Mouse (Mus musculus) layer of hippocampus, adult 8-10 months (tissue): ENCODE measurements around the gene Bcan. TPM values are rescaled to one million over a fixed set of nuclear protein-coding genes. Genes with fewer than 3 reads are reported as not detected.
A peak's percentile ranks its signal among the peaks of the same experiment; 100 is the strongest.

Source experiments
- DNase-seq, 2 experiments: peaks; one replicate each; pipeline ENCODE4 v3.0.0; 2022; ENCODE audit warnings: low spot score in 2 of 2
- total RNA-seq, 4 experiments: library from RNA; stranded (reverse); gene quantifications; 2 replicates each; pipeline ENCODE4 v1.2.4; 2022

The Bcan gene
- total RNA-seq = 100 to 1,000 TPM; 257 to 304 (median 278) TPM

DNA sequence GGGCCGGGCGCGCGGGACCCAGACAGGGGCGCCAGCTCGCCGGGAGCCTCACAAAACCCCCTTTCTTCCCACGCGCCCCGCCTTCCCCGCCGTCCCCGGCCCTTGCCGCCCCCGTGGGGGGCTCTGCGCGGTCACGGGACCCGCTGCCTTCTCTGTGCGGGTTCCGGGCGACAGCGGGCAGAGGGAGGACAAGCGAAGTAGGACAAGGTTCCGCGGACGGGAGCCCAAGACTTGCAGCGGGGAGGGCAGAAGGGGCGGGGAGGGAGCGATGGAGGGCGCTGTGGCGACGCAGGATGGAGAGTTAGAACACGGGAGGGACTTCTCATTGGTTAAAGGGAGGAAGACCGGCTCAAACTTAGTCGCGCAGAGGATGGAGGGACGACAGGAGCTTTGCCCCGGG lies at the start of gene Bcan:
Gene Bcan (minus strand): TSS at position 50 of the 400 bp plus-strand sequence.
- peak; percentile 51 to 54 for DNase-seq

DNA sequence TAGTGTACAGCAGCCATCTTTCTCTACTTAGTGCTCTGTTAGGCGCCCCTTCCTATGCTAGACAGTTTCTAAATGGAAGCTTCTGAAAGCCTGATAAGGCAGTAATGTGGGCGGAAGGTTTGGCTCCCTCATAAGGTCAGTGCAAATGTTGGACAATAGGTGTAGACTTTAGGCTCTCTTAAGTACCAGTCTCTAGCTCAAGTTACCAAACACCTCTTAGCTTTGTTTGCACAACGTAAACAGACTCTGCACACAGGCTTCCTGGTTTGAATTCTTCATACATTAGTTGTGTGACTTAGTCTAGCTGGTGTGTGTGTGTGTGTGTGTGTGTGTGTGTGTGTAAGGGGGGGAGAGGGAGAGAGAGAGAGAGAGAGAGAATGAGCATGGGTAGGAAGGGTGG lies 49.5 kb upstream of the Bcan start:
- no peak for DNase-seq

DNA sequence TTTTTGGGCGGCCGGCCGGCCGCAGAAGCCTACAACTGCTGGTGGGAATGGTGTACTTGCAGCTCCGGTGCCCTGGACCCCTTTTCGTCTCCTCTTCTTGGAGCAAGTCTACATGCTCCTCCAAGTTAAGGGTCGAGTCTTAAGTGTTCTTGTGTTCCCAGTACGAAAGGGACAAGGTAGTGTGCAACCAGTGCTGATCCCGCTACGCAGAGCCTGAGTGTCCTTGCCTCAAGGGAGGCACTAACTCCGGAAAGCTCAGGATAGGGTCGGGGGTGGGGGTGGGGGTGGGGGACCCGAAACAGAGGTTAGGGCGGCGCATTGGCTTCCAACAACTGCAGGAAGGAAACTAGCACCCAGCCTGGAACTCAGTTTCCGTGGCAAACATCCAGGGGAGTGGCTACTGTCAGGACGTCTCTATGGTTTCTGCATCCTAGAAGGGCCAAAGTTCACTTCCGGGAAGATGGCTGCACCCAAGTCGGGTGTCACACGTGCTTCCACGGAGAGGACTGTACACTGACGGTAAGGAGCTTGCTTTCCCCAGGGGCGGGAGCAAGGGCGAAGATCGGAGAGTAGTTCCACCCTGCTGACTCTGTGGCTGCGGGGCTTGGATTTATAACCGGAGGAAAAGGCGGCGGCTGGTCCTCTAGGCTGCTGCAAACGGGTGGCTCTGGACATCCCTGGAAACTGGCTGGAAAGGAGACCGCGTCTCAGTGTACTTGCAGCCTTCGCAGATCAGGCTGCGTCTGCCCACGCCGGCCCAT lies 42.8 kb upstream of the Bcan start, which contains the start of gene Gpatch4:
Gene Gpatch4 (plus strand): TSS at position 448 of the 761 bp plus-strand sequence.
- peak; percentile 81 to 85 for DNase-seq

GRCm38 (mm10) chr3:88035561-88036293 lies 35.7 kb upstream of the Bcan start:
- DNase-seq = no peak

- DNase-seq = no peak
Measured at GRCm38 (mm10) chr3:88033506-88033905, 33.5 kb upstream of the Bcan start.

DNA sequence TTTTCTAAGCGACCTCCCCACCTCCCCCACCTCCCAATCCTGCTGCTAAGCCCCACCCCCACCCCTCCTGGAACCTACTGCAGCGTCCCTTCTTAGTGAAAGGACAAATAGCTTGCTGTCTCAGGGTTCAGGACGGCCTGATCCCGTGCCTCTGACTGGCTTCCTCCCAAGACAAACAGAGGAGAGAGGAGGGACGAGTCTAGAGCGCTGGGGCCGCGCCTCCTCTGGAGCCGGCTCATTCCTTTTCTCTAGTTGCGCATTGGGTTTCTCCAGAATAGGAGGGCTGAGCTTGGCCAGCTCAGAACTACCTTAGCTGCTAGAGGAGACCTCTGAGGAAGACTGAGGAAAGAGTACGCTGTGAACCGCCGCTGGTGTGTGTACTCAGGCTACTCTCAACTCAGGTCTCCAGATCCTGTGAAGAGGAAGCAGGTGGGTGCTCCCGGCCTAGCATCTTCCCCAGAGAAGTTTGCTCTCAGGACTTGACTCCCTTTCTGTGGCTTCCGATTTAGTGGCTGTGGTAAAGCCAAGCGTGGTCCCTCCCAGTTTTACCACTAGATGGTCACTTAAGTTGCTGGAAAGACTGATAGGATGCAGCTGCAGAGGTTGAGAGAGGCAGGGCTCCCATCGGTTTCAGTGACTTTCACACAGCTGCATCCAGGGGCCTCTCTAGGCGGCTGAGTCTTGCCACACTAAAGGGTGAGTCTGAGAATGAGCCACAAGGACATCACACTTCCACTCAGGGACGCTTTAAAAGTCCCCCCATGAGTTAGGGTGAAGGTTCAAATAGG lies 30.8 kb upstream of the Bcan start:
- DNase-seq = peak; percentile 54

DNA sequence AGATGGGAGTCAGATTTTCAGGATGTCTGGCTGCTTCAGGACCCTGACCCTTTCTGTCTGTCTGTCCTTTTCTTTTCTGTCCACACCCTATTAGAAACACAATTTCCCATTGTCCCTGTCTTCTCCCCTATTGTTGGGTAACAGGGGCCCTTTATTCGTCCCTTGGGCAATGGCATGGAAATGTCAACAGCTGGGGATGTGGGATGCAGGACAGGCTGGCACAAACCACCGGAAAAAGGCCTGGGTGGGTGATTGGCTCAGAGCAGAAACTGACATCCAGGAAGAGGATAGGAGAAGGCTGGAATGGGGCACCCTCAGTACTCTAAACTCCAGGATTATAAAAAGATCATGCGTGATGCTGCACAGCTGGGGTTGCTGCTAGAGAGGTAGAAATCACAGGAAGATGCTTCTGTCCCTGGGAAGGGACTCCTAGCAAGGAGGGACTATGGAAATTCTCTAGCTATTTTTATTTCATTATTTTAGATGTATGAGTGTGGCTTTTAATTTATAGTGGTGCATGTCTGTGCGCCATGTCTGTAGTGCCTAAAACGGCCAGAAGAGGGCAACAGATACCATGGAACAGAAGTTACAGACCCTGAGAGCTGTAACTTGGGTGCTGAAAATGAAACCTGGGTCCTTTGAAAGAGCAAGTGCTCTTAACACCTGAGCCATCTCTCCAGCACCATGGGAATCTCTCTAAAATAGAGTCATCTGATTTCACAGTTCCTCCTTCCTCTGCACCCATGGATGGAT lies 27.6 kb upstream of the Bcan start, which contains the start of gene Hapln2:
Gene Hapln2 (minus strand): TSS at position 150 of the 753 bp plus-strand sequence.
- peak; percentile 47 to 50 for DNase-seq

DNA sequence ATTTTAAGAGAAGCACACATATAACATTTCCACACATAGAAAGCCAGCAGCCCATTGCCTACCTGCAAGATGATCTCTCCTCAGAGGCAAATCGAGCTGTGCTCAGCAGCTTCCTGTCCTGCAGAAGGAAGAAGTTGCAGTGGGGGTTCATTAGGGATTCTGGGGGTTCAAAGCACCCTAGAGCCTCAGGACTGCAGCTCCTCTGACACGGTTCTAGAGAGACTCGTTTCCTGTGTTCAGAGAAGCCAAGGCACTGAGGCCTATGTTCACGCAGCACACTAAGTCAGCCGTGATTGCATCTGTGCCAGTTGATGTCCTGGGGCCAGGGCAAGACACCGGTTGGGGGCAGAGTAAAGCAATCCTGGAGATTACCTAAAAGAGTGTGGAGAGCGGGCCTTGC lies 26.8 kb upstream of the Bcan start:
- no peak for DNase-seq

- no peak for DNase-seq
Measured at GRCm38 (mm10) chr3:88023192-88024074, 23.4 kb upstream of the Bcan start.

DNA sequence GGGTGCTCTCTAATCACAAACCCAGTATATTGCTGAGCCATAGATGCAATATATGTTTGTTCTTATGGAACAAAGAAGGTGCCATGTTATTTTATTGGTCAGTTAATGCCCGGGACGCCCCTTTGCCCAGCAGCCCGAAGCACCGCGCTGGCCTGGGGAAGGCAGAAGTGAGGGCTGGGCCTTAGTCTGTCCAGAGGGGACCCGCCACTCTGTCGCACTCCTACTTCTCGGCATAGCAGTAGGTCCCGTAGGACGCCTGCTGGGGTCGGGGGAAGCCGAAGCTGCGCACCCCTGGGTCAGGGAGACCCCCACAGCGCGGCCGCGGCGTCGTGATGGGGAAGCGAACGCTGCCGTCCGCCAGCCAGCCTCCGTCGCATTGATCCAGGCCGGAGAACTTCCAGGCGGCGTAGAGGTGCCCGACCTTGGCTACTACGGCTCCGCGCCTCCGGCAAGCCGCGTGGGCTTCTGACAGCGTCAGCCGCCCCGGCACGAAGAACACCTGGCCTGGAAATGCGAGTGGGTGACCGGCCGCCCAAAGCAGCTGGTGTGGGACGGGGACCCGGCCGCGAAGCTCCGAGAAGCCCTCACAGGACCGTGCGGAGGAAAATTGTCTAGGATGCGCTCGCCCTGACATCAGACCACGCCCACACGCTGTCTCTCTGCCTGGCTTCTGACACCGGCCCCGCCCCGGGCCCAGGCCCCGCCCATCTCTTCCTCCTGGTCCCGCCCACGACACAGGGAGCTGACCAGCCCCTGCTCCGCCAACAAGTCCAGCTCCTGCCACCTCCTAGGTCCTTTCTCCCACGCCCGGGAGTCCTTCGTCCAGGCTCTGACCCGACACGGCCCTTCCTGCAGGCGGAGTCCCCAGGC lies 22.5 kb upstream of the Bcan start:
- peak; percentile 79 to 82 for DNase-seq

GRCm38 (mm10) chr3:88010634-88011265 lies 10.7 kb upstream of the Bcan start:
- DNase-seq = no peak

GRCm38 (mm10) chr3:88005822-88006786 lies 6.1 kb upstream of the Bcan start:
- DNase-seq = no peak

DNA sequence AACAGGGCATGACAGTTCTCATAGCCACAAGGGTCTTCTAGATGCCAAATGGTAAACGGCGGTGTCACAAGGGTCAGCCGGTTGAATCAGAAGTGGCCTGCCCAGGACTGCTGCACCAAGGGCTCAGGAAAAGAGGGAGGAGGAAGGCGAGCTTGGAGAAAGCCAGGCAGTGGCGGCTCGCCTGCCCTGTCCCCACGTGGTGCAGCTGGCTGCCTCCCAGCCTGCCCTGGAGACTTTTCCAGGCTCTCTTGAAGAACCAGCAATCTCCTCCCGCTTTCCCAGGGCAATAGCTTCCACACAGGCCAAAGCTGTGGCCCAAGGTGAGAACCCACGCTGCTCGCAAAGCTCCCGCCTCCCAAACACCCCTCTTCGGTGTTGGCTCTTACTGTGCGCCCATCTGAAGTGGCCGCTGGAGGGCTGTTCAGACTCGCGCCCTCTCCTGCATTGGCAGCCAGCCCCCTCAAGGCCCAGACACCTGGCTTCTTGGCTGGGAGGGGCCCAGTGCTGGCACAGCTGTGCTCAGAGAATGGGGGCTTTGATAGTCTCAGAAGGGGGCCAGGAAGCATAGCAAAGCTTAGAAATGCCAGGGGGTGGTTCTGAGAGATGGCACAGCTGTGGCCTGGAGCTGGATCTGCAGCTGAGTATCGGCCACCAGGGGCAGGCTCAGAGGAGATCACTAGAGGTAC lies 2.4 kb upstream of the Bcan start:
- DNase-seq = no peak

- no peak for DNase-seq
Measured at GRCm38 (mm10) chr3:88000816-88001595, 976 bp upstream of the Bcan start.

- no peak for DNase-seq
Measured at GRCm38 (mm10) chr3:87999243-87999895, 661 bp downstream of the Bcan start.
